ENCODE assay signal across 8 mouse cellular contexts in genomic region chr8:109608271-109609152, GRCm38 (mm10). TPM values are rescaled to one million over a fixed set of nuclear protein-coding genes. Genes with fewer than 3 reads are reported as not detected.
DNase-seq lines count a peak whose midpoint lies in the region; ATAC-seq lines count a peak whose summit lies in the region.

Gene Dhodh (minus strand): TSS chr8:109608673.

- H3K4me3 ChIP-seq in hindbrain, embryonic 12.5 days: peak within 1 kb of the TSS; percentile 56

- H3K27me3 ChIP-seq in hindbrain, embryonic 12.5 days: no peaks in the 10 kb centered on the region

- peaks cover 11% of the 10 kb centered on the region for H3K36me3 ChIP-seq in hindbrain, embryonic 12.5 days

- peak; percentile 95 for DNase-seq in NIH3T3 (ENCODE audit: low read depth)
- DNase-seq in cerebellum, postnatal 10 days: peak; percentile 97 to 98
- DNase-seq in frontal cortex, postnatal 10 days (ENCODE audit: low spot score in 2 of 2): peak; percentile 97
- DNase-seq in layer of hippocampus, postnatal 14 days (ENCODE audit: low spot score in 2 of 2): peak; percentile 97 to 98
- peak; percentile 95 for DNase-seq in lung, postnatal 14 days
- peak; percentile 88 for DNase-seq in retina, adult 2 months (ENCODE audit: low read depth, low spot score)
- DNase-seq in thymus, postnatal 36 days: peak; percentile 96 to 98

- peak; percentile 99 for ATAC-seq in hindbrain, embryonic 12.5 days (ENCODE audit: low FRiP score)

- H3K9ac ChIP-seq in hindbrain, embryonic 12.5 days: peak within 1 kb of the TSS; percentile 70

- H3K9me3 ChIP-seq in hindbrain, embryonic 12.5 days (replicated peaks): no peaks in the 10 kb centered on the region

- H3K27ac ChIP-seq in hindbrain, embryonic 12.5 days: peak within 1 kb of the TSS; percentile 93

- H3K4me2 ChIP-seq in hindbrain, embryonic 12.5 days (replicated peaks): peak within 1 kb of the TSS; percentile 77

- peaks cover 10% of the 10 kb centered on the region for H3K4me1 ChIP-seq in hindbrain, embryonic 12.5 days

- under 1% methylated on average over 42 of the region's 42 CpGs for WGBS in hindbrain, embryonic 12.5 days

RNA-seq across cellular contexts. Expression of gene Dhodh, which starts in this region (rescaled TPM):
- 36.5 and 38.8 TPM in 2 replicates for polyA plus RNA-seq in hindbrain, embryonic 12.5 days (2016; fragmentation: Nextera tagmentation; extraction: Ambion mirVana)
- 10 to 100 TPM; 22.2 to 25.6 TPM for total RNA-seq in layer of hippocampus, postnatal 14 days (2021)

Comparison
In these comparisons a context has a peak if more than half of its experiments do, and no peak if none do; other contexts are left out.
1. Peak in every context shown above with its lines: DNase-seq, ATAC-seq, H3K4me3 ChIP-seq and H3K27ac ChIP-seq.